Mouse (Mus musculus): ENCODE measurements around the gene Adcy1.

GRCm38 (mm10) chr11:7085184-7085583 is 21.9 kb downstream of the Adcy1 start:
- TF ChIP-seq CTCF (IDR thresholded peaks at IDR 0.05; ENCODE audit: control insufficient read depth, insufficient read depth, insufficient read length): no peak
- no peak for TF ChIP-seq FOSL1 (IDR thresholded peaks at IDR 0.05; ENCODE audit: insufficient read depth, low read length, poor library complexity, severe bottlenecking)
- no peak for TF ChIP-seq MYOD1 (IDR thresholded peaks at IDR 0.05; ENCODE audit: control insufficient read depth, insufficient read length, low read depth)
